ENCODE assay signal across 8 mouse cellular contexts in the genomic region with DNA sequence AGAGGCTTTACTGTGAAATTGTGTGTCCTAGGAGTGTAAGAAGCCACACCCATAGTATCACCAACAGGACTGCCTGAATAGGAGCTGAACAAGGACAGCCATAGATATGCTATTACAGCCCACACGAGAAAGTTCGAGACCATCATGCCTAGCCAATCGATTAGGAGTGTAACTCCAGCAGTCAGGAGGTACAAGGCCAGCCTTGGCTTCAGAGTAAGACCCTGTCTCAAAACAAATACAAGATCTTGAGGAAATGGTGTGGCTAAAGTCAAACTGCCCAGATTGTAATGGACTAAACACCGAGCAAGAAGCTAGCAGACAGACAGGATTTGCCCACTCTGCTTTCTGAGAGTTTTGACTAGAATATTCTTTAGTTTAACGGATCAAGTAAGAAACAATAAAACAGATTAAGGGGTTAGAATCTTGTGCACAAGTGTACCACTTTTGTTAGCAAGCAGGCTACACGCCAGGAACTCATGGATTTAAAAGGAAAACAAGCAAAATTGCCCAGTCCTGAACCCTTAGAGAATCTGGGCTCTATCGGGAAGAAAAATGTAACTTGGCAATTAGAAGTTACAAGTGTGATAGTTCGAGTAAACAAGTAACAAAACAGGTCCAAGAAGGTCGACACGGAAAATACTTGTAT. TPM values are rescaled to one million over a fixed set of nuclear protein-coding genes. Genes with fewer than 3 reads are reported as not detected.
A peak's percentile ranks its signal among the peaks of the same experiment; 100 is the strongest.
DNase-seq lines count a peak whose midpoint lies in the region; ATAC-seq and TF ChIP-seq lines count a peak whose summit lies in the region.

No protein-coding gene starts in this region.

- peak overlapping the region; percentile 63 for H3K4me3 ChIP-seq in kidney, adult 2 months (ENCODE audit: insufficient read depth, low read depth, low read length)
- peak overlapping the region; percentile 77 to 89 for H3K4me3 ChIP-seq in MEL (ENCODE audit: control insufficient read depth in 1 of 2, insufficient read depth in 1 of 2, low read depth in 2 of 2, low read length in 2 of 2)
- peak overlapping the region; percentile 98 for H3K4me3 ChIP-seq in forebrain, embryonic 10.5 days
- H3K4me3 ChIP-seq in liver, embryonic 11.5 days (ENCODE audit: low read depth, low read length), result peak overlapping the region; percentile 83
- peak overlapping the region; percentile 92 for H3K4me3 ChIP-seq in stomach, embryonic 15.5 days (replicated peaks)

- H3K27me3 ChIP-seq in kidney, adult 2 months (replicated peaks; ENCODE audit: control insufficient read depth, insufficient read depth, low read length), result no peaks in the 10 kb centered on the region
- no peaks in the 10 kb centered on the region for H3K27me3 ChIP-seq in MEL (ENCODE audit: control insufficient read depth in 1 of 2, insufficient read depth in 2 of 2, low read length in 2 of 2)
- H3K27me3 ChIP-seq in forebrain, embryonic 10.5 days (ENCODE audit: poor library complexity, severe bottlenecking), result no peaks in the 10 kb centered on the region
- H3K27me3 ChIP-seq in liver, embryonic 11.5 days (replicated peaks; ENCODE audit: control insufficient read depth, insufficient read depth, low read length), result no peaks in the 10 kb centered on the region
- no peaks in the 10 kb centered on the region for H3K27me3 ChIP-seq in stomach, embryonic 15.5 days (replicated peaks)

- 14% methylated on average over 10 of the region's 10 CpGs for WGBS in kidney, adult 2 months
- WGBS in forebrain, embryonic 10.5 days, result 23% methylated on average over 10 of the region's 10 CpGs
- WGBS in liver, embryonic 11.5 days, result 15% methylated on average over 10 of the region's 10 CpGs
- 14% methylated on average over 10 of the region's 10 CpGs for WGBS in stomach, embryonic 15.5 days

- intact Hi-C loops in left cerebral cortex, postnatal 36 days (cut with DNase I), result no loop called here

- H3K9me3 ChIP-seq in MEL (replicated peaks; ENCODE audit: insufficient read depth, low read length), result no peaks in the 10 kb centered on the region
- H3K9me3 ChIP-seq in forebrain, embryonic 10.5 days, result no peaks in the 10 kb centered on the region
- no peaks in the 10 kb centered on the region for H3K9me3 ChIP-seq in liver, embryonic 11.5 days (ENCODE audit: control insufficient read depth, low read length)
- H3K9me3 ChIP-seq in stomach, embryonic 15.5 days, result no peaks in the 10 kb centered on the region

- no peak for TF ChIP-seq RAD21 in MEL (IDR thresholded peaks at IDR 0.05; ENCODE audit: low read depth, low read length)

- no peak for TF ChIP-seq POLR2A in kidney, adult 2 months (IDR thresholded peaks at IDR 0.05; ENCODE audit: low read depth, low read length)
- peak in 1 of 2 experiments; percentile 55; a peak in 2 of 4 replicates for TF ChIP-seq POLR2A in MEL (IDR thresholded peaks at IDR 0.05; ENCODE audit: control insufficient read depth in 1 of 2, insufficient read depth in 1 of 2, low read depth in 1 of 2, low read length in 2 of 2, poor library complexity in 1 of 2)

- no peak for TF ChIP-seq EP300 in MEL (IDR thresholded peaks at IDR 0.05; ENCODE audit: low read depth in 1 of 2, low read length in 2 of 2)

- peak overlapping the region; percentile 75 for H3K4me2 ChIP-seq in liver, embryonic 11.5 days
- peak overlapping the region; percentile 63 for H3K4me2 ChIP-seq in stomach, embryonic 15.5 days

- no peak for TF ChIP-seq CTCF in kidney, adult 2 months (conservative IDR thresholded peaks at IDR 0.05; ENCODE audit: insufficient read depth, insufficient read length, low read depth, low read length)
- TF ChIP-seq CTCF in MEL (IDR thresholded peaks at IDR 0.05 in 2 of 3, conservative IDR thresholded peaks at IDR 0.05 in 1 of 3; ENCODE audit: control insufficient read depth in 1 of 3, insufficient read depth in 1 of 3, low read depth in 2 of 3, low read length in 3 of 3, poor library complexity in 1 of 3, severe bottlenecking in 1 of 3), result no peak

- peaks cover 3% of the 10 kb centered on the region; the same call in 1 of the 2 replicates for H3K36me3 ChIP-seq in kidney, adult 2 months (ENCODE audit: control insufficient read depth, insufficient read depth, low read length)
- H3K36me3 ChIP-seq in MEL (ENCODE audit: control insufficient read depth in 1 of 2, insufficient read depth in 2 of 2, low read length in 2 of 2), result peaks cover 19 to 28% of the 10 kb centered on the region in 2 experiments
- peaks cover 35% of the 10 kb centered on the region for H3K36me3 ChIP-seq in forebrain, embryonic 10.5 days (replicated peaks)
- peaks cover 28% of the 10 kb centered on the region for H3K36me3 ChIP-seq in liver, embryonic 11.5 days (ENCODE audit: control insufficient read depth, insufficient read depth, low read length)
- H3K36me3 ChIP-seq in stomach, embryonic 15.5 days, result peaks cover 18% of the 10 kb centered on the region

- peak; percentile 67 for ATAC-seq in liver, embryonic 11.5 days (replicated peaks; ENCODE audit: low FRiP score)
- peak; percentile 43; the same call in 1 of the 2 replicates for ATAC-seq in stomach, embryonic 15.5 days (ENCODE audit: insufficient read depth, low FRiP score, low read depth)

- H3K4me1 ChIP-seq in kidney, adult 2 months (ENCODE audit: control insufficient read depth, insufficient read depth, low read length), result peaks cover 9% of the 10 kb centered on the region; the same call in 1 of the 2 replicates
- peaks cover 3 to 15% of the 10 kb centered on the region in 2 experiments for H3K4me1 ChIP-seq in MEL (ENCODE audit: control insufficient read depth in 1 of 2, insufficient read depth in 2 of 2, low read length in 2 of 2)
- peaks cover 37% of the 10 kb centered on the region for H3K4me1 ChIP-seq in forebrain, embryonic 10.5 days
- H3K4me1 ChIP-seq in liver, embryonic 11.5 days (replicated peaks; ENCODE audit: control insufficient read depth, insufficient read depth, low read length), result peaks cover 18% of the 10 kb centered on the region
- H3K4me1 ChIP-seq in stomach, embryonic 15.5 days, result peaks cover 19% of the 10 kb centered on the region

- no peak for DNase-seq in kidney, adult 2 months
- DNase-seq in kidney, postnatal 4 days, result no peak
- DNase-seq in MEL (ENCODE audit: low read depth, low spot score), result peak; percentile 85
- DNase-seq in forebrain, embryonic 10.5 days (ENCODE audit: extremely low spot score, low spot score), result no peak
- DNase-seq in liver, embryonic 11.5 days (ENCODE audit: low spot score), result no peak
- DNase-seq in gastrocnemius, postnatal 25 days, result no peak
- no peak for DNase-seq in left cerebral cortex, postnatal 36 days (ENCODE audit: low spot score in 2 of 2)

- H3K9ac ChIP-seq in MEL (ENCODE audit: control insufficient read depth, low read depth, low read length, poor library complexity, severe bottlenecking), result peak overlapping the region; percentile 98
- peak overlapping the region; percentile 97 for H3K9ac ChIP-seq in liver, embryonic 11.5 days (ENCODE audit: low read depth, low read length)
- peak overlapping the region; percentile 34; the same call in 1 of the 2 replicates for H3K9ac ChIP-seq in stomach, embryonic 15.5 days

- peaks cover 33% of the 10 kb centered on the region for H3K79me2 ChIP-seq in MEL (ENCODE audit: control insufficient read depth, insufficient read depth, low read length, poor library complexity)

- H3K27ac ChIP-seq in kidney, adult 2 months (ENCODE audit: insufficient read depth, low read depth, low read length), result peak overlapping the region; percentile 83
- peak overlapping the region; percentile 99 for H3K27ac ChIP-seq in MEL (ENCODE audit: control insufficient read depth, low read depth, low read length)
- peak overlapping the region; percentile 98 for H3K27ac ChIP-seq in forebrain, embryonic 10.5 days
- H3K27ac ChIP-seq in liver, embryonic 11.5 days (ENCODE audit: low read depth, low read length), result peak overlapping the region; percentile 97
- peak overlapping the region; percentile 97 for H3K27ac ChIP-seq in stomach, embryonic 15.5 days

TF ChIP-seq in MEL, 35 proteins besides CTCF, POLR2A, EP300 and RAD21 (continues in another document):
- TF ChIP-seq UBTF (IDR thresholded peaks at IDR 0.05; ENCODE audit: borderline replicate concordance, insufficient read depth, low read depth, low read length) (no peak), KAT2A (conservative IDR thresholded peaks at IDR 0.05; ENCODE audit: low read depth, low read length) (no peak), E2F4 (IDR thresholded peaks at IDR 0.05; ENCODE audit: borderline replicate concordance, low read depth, low read length) (no peak), TBP (IDR thresholded peaks at IDR 0.05; ENCODE audit: low read depth, low read length) (peak; percentile 87), RCOR1 (IDR thresholded peaks at IDR 0.05; ENCODE audit: low read depth, low read length) (no peak), MYB (IDR thresholded peaks at IDR 0.05; ENCODE audit: low read depth, low read length) (no peak), MEF2A (IDR thresholded peaks at IDR 0.05; ENCODE audit: extremely low read depth, insufficient replicate concordance, low read depth, low read length, poor library complexity, severe bottlenecking) (no peak), MAX (IDR thresholded peaks at IDR 0.05; ENCODE audit: low read length) (0 out of 2 replicates have a peak, but pooled peaks have one; percentile 22), USF2 (IDR thresholded peaks at IDR 0.05; ENCODE audit: borderline replicate concordance in 1 of 2, insufficient read depth in 1 of 2, low read depth in 1 of 2, low read length in 2 of 2) (no peak)

RNA-seq across cellular contexts. Expression of a gene that starts 0.8 kb away (rescaled TPM):
- polyA plus RNA-seq in kidney, adult 2 months (2012; rRNA removed), result 278 and 374 TPM in 2 replicates
- total RNA-seq in MEL (2012; rRNA removed), result 1,139 and 1,252 TPM in 2 replicates
- polyA plus RNA-seq in MEL (2012; ENCODE audit: insufficient read depth in 1 of 2, insufficient read length in 2 of 2, low read depth in 1 of 2, low replicate concordance in 2 of 2, missing spikeins in 1 of 2), result 100 to 1,000 TPM in 1 of 2 experiments, not detected in 1; 221 TPM
- polyA plus RNA-seq in forebrain, embryonic 10.5 days (2016; fragmentation: Nextera tagmentation; extraction: Ambion mirVana), result 133 and 134 TPM in 2 replicates
- polyA plus RNA-seq in liver, embryonic 11.5 days (2014; fragmentation: Nextera tagmentation; extraction: Ambion mirVana), result 184 and 208 TPM in 2 replicates
- polyA plus RNA-seq in stomach, embryonic 15.5 days (2015; fragmentation: Nextera tagmentation; extraction: Ambion mirVana), result 130 and 138 TPM in 2 replicates
- 10 to 100 TPM; 58.5 to 72.2 TPM for total RNA-seq in gastrocnemius, postnatal 25 days (2021)
- 100 to 1,000 TPM; 130 to 132 TPM for total RNA-seq in left cerebral cortex, postnatal 36 days (2021)

RNA-seq across cellular contexts. Expression of a gene that starts 10.2 kb away (rescaled TPM):
- 0.03 and 0.04 TPM in 2 replicates for polyA plus RNA-seq in kidney, adult 2 months (2012; rRNA removed)
- total RNA-seq in MEL (2012; rRNA removed), result not detected in 2 replicates
- under 1 TPM in 1 of 2 experiments, not detected in 1; 0.01 TPM for polyA plus RNA-seq in MEL (2012; ENCODE audit: insufficient read depth in 1 of 2, insufficient read length in 2 of 2, low read depth in 1 of 2, low replicate concordance in 2 of 2, missing spikeins in 1 of 2)
- polyA plus RNA-seq in forebrain, embryonic 10.5 days (2016; fragmentation: Nextera tagmentation; extraction: Ambion mirVana), result 0.06 and 0.09 TPM in 2 replicates
- polyA plus RNA-seq in liver, embryonic 11.5 days (2014; fragmentation: Nextera tagmentation; extraction: Ambion mirVana), result 0.01 and 0.11 TPM in 2 replicates
- 0.03 TPM in 1 of 2 replicates, not detected in the other for polyA plus RNA-seq in stomach, embryonic 15.5 days (2015; fragmentation: Nextera tagmentation; extraction: Ambion mirVana)
- under 1 TPM; 0.13 TPM for total RNA-seq in gastrocnemius, postnatal 25 days (2021)
- 10 to 100 TPM; 18.0 to 19.4 TPM for total RNA-seq in left cerebral cortex, postnatal 36 days (2021)

Comparison
In these comparisons a context has a peak if more than half of its experiments do, and no peak if none do; other contexts are left out.
1. H3K9ac ChIP-seq: peak in every context shown above with its lines; median percentile 98 in MEL; 97 in liver, embryonic 11.5 days; 34 in stomach, embryonic 15.5 days.